Mouse (Mus musculus): ENCODE measurements around the gene Xlr5c. TPM values are rescaled to one million over a fixed set of nuclear protein-coding genes. Genes with fewer than 3 reads are reported as not detected.
"Not testable (repeated sequence)": the region's sequence is repeated elsewhere in the genome, so short reads cannot be mapped to it uniquely, and the experiment has no call there.

The Xlr5c gene
- not detected in 2 replicates for polyA plus RNA-seq (2015; fragmentation: Nextera tagmentation; extraction: Ambion mirVana)

DNA sequence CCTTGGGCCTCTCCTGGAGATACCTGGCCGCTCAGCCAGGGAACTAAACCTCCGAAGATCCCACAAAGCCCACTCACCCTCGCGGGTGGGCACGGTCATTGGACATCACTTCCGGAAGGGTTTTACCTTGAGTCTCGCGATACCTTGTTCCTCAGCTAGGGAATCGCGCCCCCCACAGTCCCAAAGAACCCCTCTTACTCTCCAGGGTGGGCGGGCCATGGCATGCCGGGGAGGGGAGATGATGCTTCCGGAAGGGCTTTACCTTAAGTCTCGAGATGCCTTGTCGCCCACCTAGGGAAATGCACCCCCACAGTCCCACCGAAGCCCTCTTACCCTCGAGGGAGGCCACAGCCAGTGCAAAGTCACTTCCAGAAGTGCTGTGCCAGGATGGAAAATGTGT, at the start of gene Xlr5c, which contains the start of gene Xlr5a:
Gene Xlr5c, minus strand, starts transcription at position 101 of the 400 bp plus-strand sequence.
Gene Xlr5a, minus strand, starts transcription at position 101 of the 400 bp plus-strand sequence.
- not testable (repeated sequence) for H3K4me2 ChIP-seq (replicated peaks); H3K9me3 ChIP-seq; H3K27ac ChIP-seq; ATAC-seq; H3K4me3 ChIP-seq (replicated peaks); H3K36me3 ChIP-seq; H3K27me3 ChIP-seq; H3K4me1 ChIP-seq (replicated peaks); H3K9ac ChIP-seq (replicated peaks)
- 94% methylated on average over 15 of the region's 17 CpGs for WGBS

GRCm38 (mm10) chrX:73342483-73342895, 49.7 kb upstream of the Xlr5c start, which contains the start of gene Zfp275:
Zfp275 (plus strand) TSS chrX:73342621.
- 20% methylated on average over 37 of the region's 37 CpGs for WGBS
- Histone ChIP-seq H3K27me3 (no peaks in the 10 kb centered on the region), H3K9ac (replicated peaks) (peak within 1 kb of the TSS; percentile 76), H3K36me3 (no peaks in the 10 kb centered on the region), H3K4me2 (replicated peaks) (peak within 1 kb of the TSS; percentile 62), H3K27ac (peak within 1 kb of the TSS; percentile 79), H3K4me1 (replicated peaks) (peaks cover 20% of the 10 kb centered on the region), H3K4me3 (replicated peaks) (peak within 1 kb of the TSS; percentile 57), H3K9me3 (no peaks in the 10 kb centered on the region)
- peak; percentile 96 for ATAC-seq

GRCm38 (mm10) chrX:73342068-73342467, 49.3 kb upstream of the Xlr5c start:
- H3K4me2 ChIP-seq (replicated peaks): peak overlapping the region; percentile 62
- WGBS: 40% methylated on average over 3 of the region's 3 CpGs
- H3K9me3 ChIP-seq: no peaks in the 10 kb centered on the region
- H3K9ac ChIP-seq (replicated peaks): peak overlapping the region; percentile 76; the same call in 1 of the 2 replicates
- peaks cover 20% of the 10 kb centered on the region for H3K4me1 ChIP-seq (replicated peaks)
- H3K27ac ChIP-seq: no peak overlapping the region
- no peaks in the 10 kb centered on the region for H3K36me3 ChIP-seq
- H3K4me3 ChIP-seq (replicated peaks): peak overlapping the region; percentile 57
- ATAC-seq: peak; percentile 46
- H3K27me3 ChIP-seq: no peaks in the 10 kb centered on the region

- ATAC-seq: no peak
These were observed 48.7 kb upstream of the Xlr5c start for GRCm38 (mm10) chrX:73341473-73341872.

GRCm38 (mm10) chrX:73336740-73337139, 44.0 kb upstream of the Xlr5c start, which contains the start of gene Gm45015:
Gm45015 (minus strand) TSS chrX:73336840.
- 89% methylated on average over 4 of the region's 4 CpGs for WGBS
- Histone ChIP-seq H3K27ac (no peak within 1 kb of the TSS), H3K36me3 (no peaks in the 10 kb centered on the region), H3K4me3 (replicated peaks) (no peak within 1 kb of the TSS), H3K9me3 (no peaks in the 10 kb centered on the region), H3K4me1 (replicated peaks) (0 out of 2 replicates have a peak, but pooled peaks cover under 1% of the 10 kb centered on the region), H3K4me2 (replicated peaks) (no peak within 1 kb of the TSS), H3K9ac (replicated peaks) (no peak within 1 kb of the TSS), H3K27me3 (no peaks in the 10 kb centered on the region)
- ATAC-seq: no peak

More at GRCm38 (mm10) chrX:73341473-73341872, 48.7 kb upstream of the Xlr5c start:
- H3K4me3 ChIP-seq (replicated peaks): no peak overlapping the region
- 63% methylated on average over 1 of the region's 1 CpGs for WGBS
- H3K36me3 ChIP-seq: no peaks in the 10 kb centered on the region
- H3K9me3 ChIP-seq: no peaks in the 10 kb centered on the region
- no peak overlapping the region for H3K4me2 ChIP-seq (replicated peaks)
- H3K27ac ChIP-seq: no peak overlapping the region
- no peak overlapping the region for H3K9ac ChIP-seq (replicated peaks)
- peaks cover 20% of the 10 kb centered on the region for H3K4me1 ChIP-seq (replicated peaks)
- H3K27me3 ChIP-seq: no peaks in the 10 kb centered on the region

- Histone ChIP-seq H3K4me3 (replicated peaks) (no peak overlapping the region), H3K4me2 (replicated peaks) (no peak overlapping the region), H3K4me1 (replicated peaks) (no peaks in the 10 kb centered on the region), H3K27ac (no peak overlapping the region), H3K9ac (replicated peaks) (no peak overlapping the region), H3K27me3 (no peaks in the 10 kb centered on the region), H3K9me3 (no peaks in the 10 kb centered on the region), H3K36me3 (no peaks in the 10 kb centered on the region)
- no peak for ATAC-seq
These were observed 40.8 kb upstream of the Xlr5c start for GRCm38 (mm10) chrX:73333548-73333947.

DNA sequence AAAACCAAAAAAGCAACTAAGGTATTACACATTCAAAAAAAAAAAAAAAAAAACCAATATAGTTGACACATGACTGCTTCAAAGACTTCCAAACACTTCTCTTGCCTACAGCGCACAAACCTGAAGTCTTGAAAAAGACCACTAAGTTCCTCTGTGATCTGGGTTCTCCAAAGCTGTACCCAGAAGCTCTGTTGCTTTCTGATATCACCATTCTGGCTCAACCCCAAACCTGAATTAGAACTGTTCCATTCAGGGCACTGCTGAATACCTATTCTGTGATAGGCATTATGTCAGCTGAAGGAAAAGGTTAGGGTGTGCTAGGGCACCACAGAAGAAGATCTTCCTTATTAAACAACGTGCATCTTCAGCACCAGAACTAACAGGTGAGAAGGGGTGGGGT, 34.4 kb upstream of the Xlr5c start:
- Histone ChIP-seq H3K4me1 (replicated peaks) (no peaks in the 10 kb centered on the region), H3K27ac (no peak overlapping the region), H3K9me3 (no peaks in the 10 kb centered on the region), H3K36me3 (no peaks in the 10 kb centered on the region), H3K4me3 (replicated peaks) (no peak overlapping the region), H3K9ac (replicated peaks) (no peak overlapping the region), H3K27me3 (no peaks in the 10 kb centered on the region), H3K4me2 (replicated peaks) (no peak overlapping the region)
- 69% methylated on average over 2 of the region's 2 CpGs for WGBS
- ATAC-seq: no peak

DNA sequence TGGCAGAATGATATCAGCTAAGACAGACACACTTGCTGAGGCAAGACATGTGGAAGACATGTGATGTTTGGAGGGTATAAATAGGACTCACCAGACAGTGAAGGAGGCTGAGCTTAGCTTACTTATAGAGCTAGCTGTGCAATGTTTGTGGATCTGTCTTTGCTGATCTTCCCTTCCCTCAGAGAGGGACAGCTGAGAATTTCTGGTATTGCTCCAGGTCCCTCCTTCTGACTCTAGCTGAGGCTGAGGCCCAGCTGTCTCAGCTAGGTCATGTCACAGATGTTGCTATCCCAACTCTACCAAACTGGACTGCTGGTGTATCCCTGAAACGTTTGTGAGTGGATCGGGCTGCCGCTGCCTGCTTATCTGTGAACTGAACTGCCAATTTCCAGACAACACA, 28.3 kb upstream of the Xlr5c start:
- no peak for ATAC-seq
- H3K4me1 ChIP-seq (replicated peaks): no peaks in the 10 kb centered on the region
- H3K4me3 ChIP-seq (replicated peaks): no peak overlapping the region
- H3K9ac ChIP-seq (replicated peaks): no peak overlapping the region
- H3K4me2 ChIP-seq (replicated peaks): no peak overlapping the region
- H3K27ac ChIP-seq: no peak overlapping the region
- no peaks in the 10 kb centered on the region for H3K9me3 ChIP-seq
- WGBS: 80% methylated on average over 3 of the region's 3 CpGs
- H3K27me3 ChIP-seq: no peaks in the 10 kb centered on the region
- H3K36me3 ChIP-seq: no peaks in the 10 kb centered on the region

- WGBS: 46% methylated on average over 3 of the region's 3 CpGs
- Histone ChIP-seq H3K4me3 (replicated peaks) (no peak overlapping the region), H3K27ac (no peak overlapping the region), H3K4me1 (replicated peaks) (no peaks in the 10 kb centered on the region), H3K9ac (replicated peaks) (no peak overlapping the region), H3K36me3 (no peaks in the 10 kb centered on the region), H3K27me3 (no peaks in the 10 kb centered on the region), H3K4me2 (replicated peaks) (no peak overlapping the region), H3K9me3 (no peaks in the 10 kb centered on the region)
- no peak for ATAC-seq
These were observed 19.7 kb upstream of the Xlr5c start for GRCm38 (mm10) chrX:73312522-73312921.

DNA sequence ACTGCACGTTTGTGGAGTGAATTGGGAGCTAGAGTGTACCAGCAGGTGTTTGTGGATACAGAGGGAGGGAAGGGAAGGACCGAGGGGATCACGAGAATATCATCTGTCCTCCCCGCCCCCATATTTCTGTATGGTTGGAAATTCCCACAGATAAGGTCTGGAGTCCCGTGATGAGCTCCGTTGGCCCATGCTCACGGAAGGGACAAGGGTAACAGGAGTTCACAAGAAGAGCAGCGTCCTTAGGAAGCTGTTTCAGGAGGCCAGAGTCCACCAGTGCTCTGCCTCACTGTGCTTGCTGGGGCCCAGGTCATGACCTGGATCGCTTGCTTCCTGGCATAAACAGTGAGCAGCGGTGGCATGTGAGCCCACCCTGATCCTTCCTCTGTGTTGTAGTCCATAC, 3.0 kb upstream of the Xlr5c start:
- H3K36me3 ChIP-seq; H3K4me3 ChIP-seq (replicated peaks); ATAC-seq; H3K4me1 ChIP-seq (replicated peaks); H3K27ac ChIP-seq; H3K9ac ChIP-seq (replicated peaks); H3K9me3 ChIP-seq; H3K27me3 ChIP-seq; H3K4me2 ChIP-seq (replicated peaks): not testable (repeated sequence)
- WGBS: 76% methylated on average over 9 of the region's 10 CpGs

DNA sequence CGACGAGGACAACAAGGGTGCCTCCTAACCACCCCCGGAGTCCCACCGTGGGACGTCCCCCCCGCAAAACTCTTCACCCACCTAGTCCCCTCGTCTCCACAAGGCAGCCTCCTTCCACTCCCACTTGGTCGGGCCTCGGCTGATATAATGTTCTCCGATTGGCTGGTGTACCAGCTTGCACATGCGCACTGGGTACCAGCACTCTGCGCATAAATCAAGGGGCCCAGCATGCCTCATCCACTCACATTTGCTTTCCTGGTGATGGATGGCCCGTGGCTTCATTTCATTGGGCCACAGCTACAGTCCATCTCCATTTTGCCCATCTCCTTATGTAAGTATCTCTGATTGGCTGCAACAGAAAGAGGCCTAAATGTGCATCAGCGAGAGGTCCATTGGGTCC, 27.5 kb downstream of the Xlr5c start, which contains the start of gene Xlr3c:
Gene Xlr3c, minus strand, starts transcription at position 121 of the 400 bp plus-strand sequence.
- not testable (repeated sequence) for H3K4me3 ChIP-seq (replicated peaks); H3K27me3 ChIP-seq; H3K4me1 ChIP-seq (replicated peaks); H3K27ac ChIP-seq; ATAC-seq; H3K36me3 ChIP-seq; H3K4me2 ChIP-seq (replicated peaks); H3K9me3 ChIP-seq; H3K9ac ChIP-seq (replicated peaks)
- 87% methylated on average over 14 of the region's 14 CpGs for WGBS

- not testable (repeated sequence) for H3K4me1 ChIP-seq (replicated peaks); H3K36me3 ChIP-seq; ATAC-seq; H3K27ac ChIP-seq; H3K4me2 ChIP-seq (replicated peaks); H3K9me3 ChIP-seq; H3K27me3 ChIP-seq; H3K4me3 ChIP-seq (replicated peaks); H3K9ac ChIP-seq (replicated peaks)
- 96% methylated on average over 1 of the region's 2 CpGs for WGBS
These were observed 30.3 kb downstream of the Xlr5c start for GRCm38 (mm10) chrX:73262428-73262827.

DNA sequence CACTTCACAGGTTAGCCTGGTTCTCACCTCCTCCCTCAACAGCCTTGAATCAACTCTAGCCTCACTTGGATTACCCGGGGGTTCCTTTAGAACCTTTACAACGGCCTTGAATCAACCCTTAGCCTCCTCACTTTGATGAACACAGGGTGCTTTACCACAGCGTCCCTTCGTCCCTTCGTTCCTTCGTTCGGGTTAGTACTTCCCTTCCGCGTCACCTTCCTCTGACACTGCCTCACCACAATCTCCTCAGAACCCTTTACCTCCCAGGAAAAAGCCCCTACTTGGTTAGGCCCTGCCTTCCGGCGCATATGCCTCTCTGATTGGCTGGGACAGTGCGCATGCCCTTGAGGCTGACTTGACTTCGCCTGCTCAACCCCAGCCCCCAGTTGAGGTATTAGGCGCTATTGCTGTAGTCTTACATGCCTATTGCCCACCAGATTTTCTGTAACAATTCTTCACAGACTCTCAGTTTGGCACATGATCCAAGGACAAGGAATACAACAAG, 49.9 kb downstream of the Xlr5c start, which contains the start of gene Xlr4c:
Gene Xlr4c, minus strand, starts transcription at position 310 of the 505 bp plus-strand sequence.
- H3K4me2 ChIP-seq (replicated peaks); H3K9me3 ChIP-seq; H3K27me3 ChIP-seq; H3K36me3 ChIP-seq; H3K9ac ChIP-seq (replicated peaks); ATAC-seq; H3K27ac ChIP-seq; H3K4me1 ChIP-seq (replicated peaks); H3K4me3 ChIP-seq (replicated peaks): not testable (repeated sequence)
- WGBS: 86% methylated on average over 14 of the region's 14 CpGs

Measured in midbrain, embryonic 13.5 days (tissue).